Mouse (Mus musculus): ENCODE data around the gene Nlrc4.

- TF ChIP-seq CTCF (IDR thresholded peaks at IDR 0.05; ENCODE audit: low read depth) (no peak), EP300 (IDR thresholded peaks at IDR 0.05; ENCODE audit: low read depth) (no peak)
Observed at GRCm38 (mm10) chr17:74416841-74417360, 42.0 kb downstream of the Nlrc4 start.

All from liver, embryonic 14.5 days (tissue).